Mouse (Mus musculus): ENCODE measurements around the gene Neurl3. TPM values are rescaled to one million over a fixed set of nuclear protein-coding genes. Genes with fewer than 3 reads are reported as not detected.
A peak's percentile ranks its signal among the peaks of the same experiment; 100 is the strongest.

Neurl3 gene
- under 1 TPM; 0.51 to 0.67 TPM for total RNA-seq (2021)

GRCm38 (mm10) chr1:36274455-36274854 is at the start of gene Neurl3:
TSS of gene Neurl3 (minus strand) at chr1:36274679.
- no peak for DNase-seq

DNA sequence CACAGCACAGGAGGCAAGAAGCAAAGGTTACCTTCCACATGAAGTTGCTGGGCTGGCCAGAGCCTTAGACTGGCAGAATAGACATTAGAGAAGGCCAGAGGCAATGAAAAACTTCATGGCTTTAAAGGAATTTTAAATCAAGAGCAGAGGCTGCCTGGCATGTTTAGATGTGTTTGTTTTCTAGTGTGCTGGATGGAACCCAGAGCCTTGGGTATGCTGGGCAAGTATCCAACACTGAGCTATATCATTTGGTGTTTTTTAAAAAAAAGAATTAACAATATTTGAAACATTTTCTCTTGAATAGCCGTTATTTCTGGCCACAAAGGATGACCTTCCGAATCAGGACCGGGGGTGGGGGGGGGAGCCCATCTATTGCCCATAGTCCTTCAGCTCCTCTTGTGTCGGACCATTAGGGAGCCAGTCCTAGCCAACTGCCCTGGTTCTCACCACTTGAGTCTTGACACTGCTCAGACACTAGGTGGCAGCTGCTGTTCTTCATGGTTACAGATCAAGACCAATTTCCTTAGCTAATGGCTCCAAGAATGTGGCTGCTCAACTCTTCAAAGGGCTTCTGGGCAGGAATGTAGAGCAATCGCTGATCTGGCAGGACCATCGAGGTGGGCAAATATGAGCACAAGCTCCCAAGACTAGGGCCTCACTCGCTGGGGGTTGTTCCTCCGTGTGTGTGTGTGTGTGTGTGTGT is 49.4 kb upstream of the Neurl3 start:
- DNase-seq, result peak in 1 of 2 experiments; percentile 53

DNA sequence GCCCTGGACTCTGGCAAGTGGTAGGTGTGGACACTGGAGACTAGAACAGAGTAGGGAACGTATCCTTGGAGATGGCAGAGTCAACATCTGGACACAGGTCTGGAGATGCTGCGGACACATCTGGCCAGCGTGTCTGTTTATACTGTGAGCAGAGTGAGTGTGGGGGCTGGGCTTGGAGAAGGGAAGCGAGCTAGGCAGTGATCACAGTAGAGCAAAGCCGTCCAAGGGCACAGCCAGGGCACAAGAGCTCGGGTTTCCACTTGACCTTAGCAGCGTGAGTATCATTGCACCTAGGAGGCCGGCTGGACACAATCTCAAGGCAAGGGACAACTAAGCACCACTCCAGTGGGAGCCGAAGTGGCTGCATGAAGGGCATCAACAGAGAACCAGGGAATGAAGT is 48.6 kb upstream of the Neurl3 start:
- DNase-seq, result no peak

DNA sequence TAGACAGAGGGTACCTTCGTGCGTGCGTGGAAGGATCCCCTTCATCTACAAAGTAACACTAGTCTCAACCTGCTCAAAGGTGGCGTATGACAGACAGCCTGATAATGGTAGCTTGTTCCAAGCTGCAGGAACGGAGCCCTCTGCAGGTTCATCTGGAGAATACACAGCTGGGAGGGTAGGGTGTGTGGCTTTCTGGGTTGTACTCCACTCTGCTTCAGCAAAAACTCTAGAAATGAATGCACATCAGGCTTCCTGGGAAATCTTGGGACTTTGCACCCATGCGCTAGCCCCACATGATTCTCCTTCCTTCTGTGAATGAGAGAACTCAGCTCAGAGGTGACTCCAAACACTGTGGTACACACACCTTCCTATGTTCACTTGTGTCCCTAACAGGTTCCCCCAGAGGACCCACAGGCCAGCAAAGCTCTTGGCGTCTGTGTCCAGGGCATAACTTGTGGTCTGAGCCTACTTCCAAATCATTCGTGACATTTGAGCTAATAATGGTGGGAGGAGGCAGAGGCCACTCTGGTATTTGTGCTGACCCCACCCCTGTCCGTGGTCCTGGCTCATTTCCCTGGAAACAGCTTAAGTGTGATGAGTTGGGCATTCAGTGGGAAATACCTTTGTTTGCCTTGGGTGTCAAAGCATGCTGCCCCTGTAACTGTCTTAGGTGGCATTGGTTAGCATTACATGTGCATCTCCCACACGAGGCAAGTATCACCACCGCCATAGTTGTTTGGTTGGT is 47.5 kb upstream of the Neurl3 start:
- DNase-seq, result no peak

DNA sequence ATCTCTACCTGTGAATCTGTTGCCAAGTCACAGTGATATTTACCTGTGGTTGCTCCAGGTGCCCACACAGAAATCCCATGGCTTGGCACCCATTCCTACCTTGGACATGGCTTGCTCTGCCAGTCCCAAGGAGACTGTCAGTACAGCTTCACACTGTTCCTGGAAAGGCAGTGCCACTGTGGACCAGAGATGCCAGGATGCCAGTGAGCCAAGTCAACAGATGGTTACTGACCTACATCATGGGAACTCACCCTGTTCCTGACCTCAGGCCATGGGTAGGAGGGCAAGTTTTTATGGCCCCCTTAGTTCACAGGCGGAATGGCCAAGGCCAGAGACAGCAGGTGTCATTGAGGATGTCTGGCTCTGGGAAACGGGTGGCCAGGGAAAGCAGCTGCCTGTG is 46.7 kb upstream of the Neurl3 start:
- no peak for DNase-seq

DNA sequence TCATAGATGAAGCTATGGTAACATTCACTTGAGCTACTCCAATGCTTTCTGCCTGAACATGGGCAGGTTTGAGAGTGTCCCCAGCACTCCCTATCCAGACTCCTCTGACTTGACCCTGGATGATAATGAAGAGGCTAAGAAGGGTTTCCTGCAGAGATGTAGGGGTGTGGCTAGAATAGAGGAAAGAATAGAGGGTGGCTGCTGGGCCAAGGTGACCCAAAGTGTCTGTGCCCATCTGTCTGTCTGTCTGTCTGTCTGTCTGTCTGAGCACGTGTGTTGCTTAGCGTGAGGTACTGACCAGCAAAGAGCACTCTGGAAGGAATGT is 41.3 kb upstream of the Neurl3 start:
- no peak for DNase-seq

DNA sequence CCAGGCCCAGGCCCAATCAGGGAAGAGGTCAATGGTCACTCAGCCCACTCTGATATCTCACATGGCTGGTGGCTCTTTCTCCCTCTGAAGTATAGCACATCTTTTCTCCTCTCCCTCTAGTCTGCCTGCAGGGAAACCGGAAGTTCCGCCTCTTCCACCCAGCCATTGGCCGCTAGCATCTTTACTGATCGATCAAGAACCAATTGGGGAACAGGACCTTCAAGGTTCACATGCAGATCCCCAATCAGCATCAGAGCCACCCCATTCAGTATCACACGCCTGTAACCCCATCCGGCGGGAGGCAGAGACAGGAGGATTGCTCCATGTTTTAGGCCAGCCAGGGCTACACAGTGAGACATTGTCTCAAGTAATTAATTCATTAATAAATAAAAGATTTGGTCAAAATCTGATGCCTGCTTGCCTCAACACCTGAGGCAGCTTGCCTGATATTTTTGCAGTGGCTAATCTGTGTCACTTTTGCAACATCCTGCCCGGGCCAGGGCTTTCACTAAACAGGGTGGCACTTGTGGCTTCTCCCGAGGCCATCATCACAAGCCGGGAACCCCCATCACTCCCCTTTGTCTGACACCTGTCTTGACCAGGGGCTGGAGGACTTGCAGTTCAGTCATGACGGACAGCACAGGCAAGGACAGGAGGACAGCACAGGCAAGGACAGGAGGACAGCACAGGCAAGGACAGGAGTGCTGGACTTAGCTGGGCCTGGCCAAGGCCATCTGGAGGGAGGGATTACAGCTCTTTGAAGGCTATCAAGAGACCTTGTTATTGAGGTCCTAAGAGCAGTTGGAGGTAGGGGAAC is 40.7 kb upstream of the Neurl3 start:
- DNase-seq, result no peak

DNA sequence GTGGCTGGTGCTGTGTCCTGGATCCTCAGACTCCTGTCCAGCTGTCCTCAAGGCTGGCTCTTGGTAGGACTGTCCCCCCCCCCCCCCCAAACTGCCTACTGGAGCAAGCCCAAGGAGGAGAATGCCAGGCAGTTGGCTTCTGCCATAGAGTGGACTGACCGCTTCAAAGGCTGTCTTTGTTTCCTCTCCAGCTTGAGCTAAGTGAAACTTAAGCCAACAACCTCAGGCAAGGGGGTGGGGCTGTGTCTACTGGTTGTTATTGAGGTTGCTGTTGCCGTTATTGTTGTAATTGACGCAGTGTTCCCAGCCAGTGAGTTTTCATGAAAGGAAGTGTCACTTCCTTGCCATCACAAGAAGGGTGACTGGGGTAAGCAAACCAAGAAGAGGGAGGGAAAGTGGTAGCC is 35.0 kb upstream of the Neurl3 start:
- peak; percentile 42 to 54 for DNase-seq

- no peak for DNase-seq
These were observed 34.5 kb upstream of the Neurl3 start for GRCm38 (mm10) chr1:36308966-36309475.

GRCm38 (mm10) chr1:36308451-36308901 is 34.0 kb upstream of the Neurl3 start:
- no peak for DNase-seq

- peak; percentile 73 to 80 for DNase-seq
These were observed 33.2 kb upstream of the Neurl3 start, which contains the start of gene Arid5a for GRCm38 (mm10) chr1:36307495-36308280. TSS of gene Arid5a (plus strand) at chr1:36307733.

DNA sequence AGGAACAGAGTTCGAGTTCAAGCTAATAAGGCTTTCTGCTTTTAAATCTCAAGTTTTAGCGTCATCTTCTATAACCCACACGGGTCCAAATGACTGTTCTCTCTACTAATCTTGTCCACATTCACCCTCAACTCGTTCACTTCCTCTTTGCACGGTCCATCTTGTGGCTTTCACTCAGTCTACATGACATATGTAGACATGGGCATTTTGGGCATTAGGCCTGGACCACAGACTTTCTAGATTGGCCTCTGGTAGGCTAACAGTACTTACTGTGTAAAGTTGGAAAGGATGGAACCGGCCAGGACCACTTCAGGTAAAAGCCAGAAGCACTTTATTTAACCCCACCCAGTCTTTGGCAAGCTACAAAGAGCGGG is 32.6 kb upstream of the Neurl3 start:
- no peak for DNase-seq

GRCm38 (mm10) chr1:36306120-36306519 is 31.6 kb upstream of the Neurl3 start:
- DNase-seq, result no peak

GRCm38 (mm10) chr1:36304764-36305163 is 30.3 kb upstream of the Neurl3 start:
- no peak for DNase-seq

- DNase-seq, result peak; percentile 67 to 76
These were observed 29.2 kb upstream of the Neurl3 start for GRCm38 (mm10) chr1:36303381-36304320.

DNA sequence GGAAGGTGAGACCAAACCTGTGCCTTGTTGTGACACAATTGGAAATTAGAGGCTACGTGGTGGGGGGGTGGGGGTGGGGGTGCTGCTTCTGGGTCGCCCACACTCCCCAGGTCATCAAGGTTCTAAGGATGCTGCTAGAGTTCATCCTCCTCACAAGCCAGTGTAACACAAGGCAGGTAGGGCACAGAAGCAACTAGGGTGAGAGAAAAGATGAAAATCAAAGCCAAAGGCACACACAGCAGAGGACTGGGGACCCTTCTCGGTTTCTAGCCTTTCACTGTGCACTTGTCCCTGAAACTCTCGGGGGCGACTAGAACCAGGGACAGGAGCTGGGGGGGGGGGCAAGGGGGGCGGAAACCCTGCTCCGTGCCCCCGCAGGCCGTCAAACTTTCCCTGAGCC is 28.5 kb upstream of the Neurl3 start:
- DNase-seq, result no peak

- peak in 1 of 2 experiments; percentile 0 for DNase-seq
These were observed 27.8 kb upstream of the Neurl3 start for GRCm38 (mm10) chr1:36302273-36302672.

- no peak for DNase-seq
These were observed 26.0 kb upstream of the Neurl3 start for GRCm38 (mm10) chr1:36300486-36300885.

GRCm38 (mm10) chr1:36299676-36300075 is 25.2 kb upstream of the Neurl3 start:
- no peak for DNase-seq

DNA sequence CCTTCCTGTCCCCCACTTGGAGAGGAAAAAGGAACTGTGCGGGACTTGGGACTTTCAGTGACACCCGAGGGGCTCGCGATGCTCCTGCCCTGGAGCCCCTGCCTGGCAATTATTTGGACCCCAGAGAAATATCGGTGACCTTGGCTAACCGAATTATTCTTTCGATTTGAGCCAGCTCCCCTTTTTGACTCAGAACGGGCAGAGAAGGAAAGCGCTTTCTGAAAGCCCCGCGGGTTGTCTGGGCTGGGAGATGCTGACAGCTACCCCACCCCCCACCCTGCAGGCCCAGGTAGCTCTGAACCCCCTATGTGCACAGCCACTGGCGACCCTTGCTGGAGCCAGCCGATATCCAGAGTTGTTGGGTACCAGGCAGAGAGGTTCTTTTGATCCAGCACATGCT is 24.6 kb upstream of the Neurl3 start:
- no peak for DNase-seq

GRCm38 (mm10) chr1:36298107-36298506 is 23.6 kb upstream of the Neurl3 start:
- no peak for DNase-seq

All from layer of hippocampus, postnatal 36 days (tissue).